Mouse (Mus musculus) midbrain, embryonic 10.5 days (tissue): ENCODE measurements around the gene Calhm3. TPM values are rescaled to one million over a fixed set of nuclear protein-coding genes. Genes with fewer than 3 reads are reported as not detected.
"Not testable (repeated sequence)": the region's sequence is repeated elsewhere in the genome, so short reads cannot be mapped to it uniquely, and the experiment has no call there.

ENCODE experiments used
- DNase-seq: peaks from one replicate; pipeline ENCODE4 v3.0.0-alpha.2; 2017; ENCODE audit warnings: low spot score
- H3K27ac ChIP-seq: fragments of 300-500 bp; sonication (generic); replicated peaks from 2 replicates; pipeline ENCODE4 v1.5.1; 2016; ENCODE audit warnings: mild to moderate bottlenecking
- H3K27me3 ChIP-seq: fragments of 300-500 bp; sonication (generic); 2 replicates; pipeline ENCODE4 v1.6.1; 2016; ENCODE audit warnings: low read depth, mild to moderate bottlenecking; ENCODE audit not compliant: poor library complexity, severe bottlenecking
- H3K36me3 ChIP-seq: fragments of 300-500 bp; sonication (generic); 2 replicates; pipeline ENCODE4 v1.6.1; 2016; ENCODE audit warnings: mild to moderate bottlenecking, moderate library complexity
- H3K4me1 ChIP-seq: fragments of 300-500 bp; sonication (generic); 2 replicates; pipeline ENCODE4 v1.6.1; 2016
- H3K4me3 ChIP-seq: fragments of 300-500 bp; sonication (generic); 2 replicates; pipeline ENCODE4 v1.5.1; 2016; ENCODE audit warnings: mild to moderate bottlenecking, moderate library complexity
- H3K9me3 ChIP-seq: fragments of 300-500 bp; sonication (generic); replicated peaks from 2 replicates; pipeline ENCODE4 v1.6.1; 2016; ENCODE audit warnings: mild to moderate bottlenecking
- WGBS: fragments of 180-500 bp; shearing (Covaris S2); methylation state at CpG from one replicate; pipeline ENCODE4 v1.1.7; 2016; 5-methylcytosine and 5-hydroxymethylcytosine counted together
- polyA plus RNA-seq: library from polyadenylated mRNA; unstranded; fragments of >200 nt; fragmentation: Nextera tagmentation; extraction: Ambion mirVana; gene quantifications from 2 replicates; pipeline ENCODE4 v1.2.1, GENCODE M21; 2016

Gene Calhm3
- polyA plus RNA-seq, 1 experiment from 2014 or later: not detected

GRCm38 (mm10) chr19:47161669-47162068 is 4.1 kb upstream of the Calhm3 start:
- H3K36me3 ChIP-seq: no peaks in the 10 kb centered on the region
- no peak for DNase-seq
- H3K4me1 ChIP-seq: peaks cover 10% of the 10 kb centered on the region
- 0 out of 2 replicates have a peak, but pooled peaks cover 3% of the 10 kb centered on the region for H3K9me3 ChIP-seq
- no peak overlapping the region for H3K27ac ChIP-seq
- H3K27me3 ChIP-seq: no peaks in the 10 kb centered on the region
- WGBS: 70% methylated on average over 4 of the region's 4 CpGs
- H3K4me3 ChIP-seq: no peak overlapping the region

GRCm38 (mm10) chr19:47153767-47154166 is 3.8 kb downstream of the Calhm3 start:
- Histone ChIP-seq H3K36me3 (no peaks in the 10 kb centered on the region), H3K4me3 (no peak overlapping the region), H3K9me3 (no peaks in the 10 kb centered on the region), H3K4me1 (peaks cover 8% of the 10 kb centered on the region), H3K27ac (no peak overlapping the region), H3K27me3 (peaks cover 34% of the 10 kb centered on the region)
- no peak for DNase-seq
- 90% methylated on average over 7 of the region's 7 CpGs for WGBS

GRCm38 (mm10) chr19:47152062-47152369 is 5.5 kb downstream of the Calhm3 start:
- H3K36me3 ChIP-seq: no peaks in the 10 kb centered on the region
- H3K9me3 ChIP-seq: no peaks in the 10 kb centered on the region
- peaks cover 8% of the 10 kb centered on the region for H3K4me1 ChIP-seq
- peak overlapping the region; percentile 49 for H3K4me3 ChIP-seq
- no peak for DNase-seq
- WGBS: 70% methylated on average over 12 of the region's 12 CpGs
- peaks cover 36% of the 10 kb centered on the region for H3K27me3 ChIP-seq
- H3K27ac ChIP-seq: peak overlapping the region; percentile 59; the same call in 1 of the 2 replicates

GRCm38 (mm10) chr19:47151332-47152061 is 6.1 kb downstream of the Calhm3 start:
- H3K27me3 ChIP-seq: peaks cover 36% of the 10 kb centered on the region
- peaks cover 8% of the 10 kb centered on the region for H3K4me1 ChIP-seq
- H3K36me3 ChIP-seq: no peaks in the 10 kb centered on the region
- 27% methylated on average over 32 of the region's 32 CpGs for WGBS
- H3K9me3 ChIP-seq: no peaks in the 10 kb centered on the region
- peak; percentile 35 for DNase-seq
- H3K4me3 ChIP-seq: peak overlapping the region; percentile 49
- peak overlapping the region; percentile 59; the same call in 1 of the 2 replicates for H3K27ac ChIP-seq

GRCm38 (mm10) chr19:47149854-47150253 is 7.7 kb downstream of the Calhm3 start:
- Histone ChIP-seq H3K4me3 (no peak overlapping the region), H3K4me1 (peaks cover 8% of the 10 kb centered on the region), H3K27ac (no peak overlapping the region), H3K9me3 (no peaks in the 10 kb centered on the region), H3K36me3 (no peaks in the 10 kb centered on the region), H3K27me3 (peaks cover 36% of the 10 kb centered on the region)
- DNase-seq: no peak
- 62% methylated on average over 4 of the region's 4 CpGs for WGBS

GRCm38 (mm10) chr19:47148267-47148847 is 9.2 kb downstream of the Calhm3 start:
- H3K9me3 ChIP-seq: no peaks in the 10 kb centered on the region
- H3K4me1 ChIP-seq: peaks cover 8% of the 10 kb centered on the region
- no peak for DNase-seq
- no peaks in the 10 kb centered on the region for H3K36me3 ChIP-seq
- H3K27ac ChIP-seq: no peak overlapping the region
- 83% methylated on average over 5 of the region's 5 CpGs for WGBS
- H3K4me3 ChIP-seq: no peak overlapping the region
- H3K27me3 ChIP-seq: peaks cover 36% of the 10 kb centered on the region

GRCm38 (mm10) chr19:47144154-47144553 is 13.4 kb downstream of the Calhm3 start, which contains the start of gene Calhm1:
Gene Calhm1, minus strand, starts transcription at chr19:47144254.
- WGBS: 90% methylated on average over 6 of the region's 6 CpGs
- DNase-seq: no peak
- Histone ChIP-seq H3K9me3 (no peaks in the 10 kb centered on the region), H3K4me3 (no peak within 1 kb of the TSS), H3K27me3 (peaks cover 6% of the 10 kb centered on the region), H3K27ac (no peak within 1 kb of the TSS), H3K36me3 (no peaks in the 10 kb centered on the region), H3K4me1 (no peaks in the 10 kb centered on the region)

GRCm38 (mm10) chr19:47142438-47142837 is 15.1 kb downstream of the Calhm3 start:
- no peak for DNase-seq
- H3K4me3 ChIP-seq: no peak overlapping the region
- peaks cover 19% of the 10 kb centered on the region for H3K27me3 ChIP-seq
- H3K36me3 ChIP-seq: no peaks in the 10 kb centered on the region
- H3K9me3 ChIP-seq: no peaks in the 10 kb centered on the region
- no peak overlapping the region for H3K27ac ChIP-seq
- H3K4me1 ChIP-seq: peaks cover 11% of the 10 kb centered on the region
- 80% methylated on average over 6 of the region's 6 CpGs for WGBS

GRCm38 (mm10) chr19:47139611-47140010 is 18.0 kb downstream of the Calhm3 start:
- WGBS: 45% methylated on average over 7 of the region's 7 CpGs
- H3K9me3 ChIP-seq, DNase-seq, H3K4me3 ChIP-seq, H3K36me3 ChIP-seq, H3K27ac ChIP-seq: not testable (repeated sequence)
- Histone ChIP-seq H3K4me1 (peaks cover 17% of the 10 kb centered on the region), H3K27me3 (peaks cover 25% of the 10 kb centered on the region)

- Histone ChIP-seq H3K9me3 (no peaks in the 10 kb centered on the region), H3K27ac (peak within 1 kb of the TSS; percentile 73), H3K36me3 (peaks cover 6% of the 10 kb centered on the region), H3K4me1 (peaks cover 17% of the 10 kb centered on the region), H3K4me3 (peak within 1 kb of the TSS; percentile 46), H3K27me3 (peaks cover 25% of the 10 kb centered on the region)
- WGBS: 11% methylated on average over 28 of the region's 28 CpGs
- peak; percentile 43 for DNase-seq
Measured at GRCm38 (mm10) chr19:47137771-47138421, 19.7 kb downstream of the Calhm3 start, which contains the start of gene Calhm2. Gene Calhm2, minus strand, starts transcription at chr19:47138294.

GRCm38 (mm10) chr19:47137051-47137581 is 20.4 kb downstream of the Calhm3 start:
- DNase-seq: no peak
- H3K4me3 ChIP-seq: peak overlapping the region; percentile 46
- H3K27me3 ChIP-seq: peaks cover 25% of the 10 kb centered on the region
- H3K4me1 ChIP-seq: peaks cover 17% of the 10 kb centered on the region
- peaks cover 14% of the 10 kb centered on the region for H3K36me3 ChIP-seq
- peak overlapping the region; percentile 73 for H3K27ac ChIP-seq
- WGBS: 52% methylated on average over 6 of the region's 6 CpGs
- no peaks in the 10 kb centered on the region for H3K9me3 ChIP-seq

GRCm38 (mm10) chr19:47136170-47136569 is 21.4 kb downstream of the Calhm3 start:
- Histone ChIP-seq H3K9me3 (no peaks in the 10 kb centered on the region), H3K36me3 (peaks cover 24% of the 10 kb centered on the region), H3K4me1 (peaks cover 17% of the 10 kb centered on the region), H3K4me3 (no peak overlapping the region), H3K27me3 (peaks cover 25% of the 10 kb centered on the region), H3K27ac (no peak overlapping the region)
- 86% methylated on average over 5 of the region's 5 CpGs for WGBS
- no peak for DNase-seq
